Mouse (Mus musculus): Measurements from ENCODE around the gene Zfp326. TPM values are rescaled to one million over a fixed set of nuclear protein-coding genes. Genes with fewer than 3 reads are reported as not detected.

The Zfp326 gene
- polyA plus RNA-seq, 1 experiment, result 7.5 TPM

DNA sequence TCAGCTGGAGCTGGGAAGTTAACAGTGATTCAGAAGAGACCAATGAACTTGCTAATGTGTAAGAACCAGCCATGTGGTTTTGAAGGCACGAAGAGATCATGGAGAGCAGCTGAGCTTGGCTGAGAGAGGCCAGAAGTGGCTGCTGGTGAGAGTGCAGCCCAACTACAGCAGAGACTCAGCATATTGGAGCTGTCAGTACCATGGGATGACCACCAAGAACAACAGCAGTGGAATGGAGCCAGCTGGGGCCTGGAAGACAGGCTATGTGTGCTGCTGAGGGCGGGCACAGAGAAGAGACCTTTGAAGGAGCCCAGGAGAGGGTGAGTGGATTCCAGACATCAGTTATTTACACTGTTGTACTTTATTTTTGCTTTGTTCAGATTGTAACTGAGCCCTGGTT lies 65.6 kb downstream of the Zfp326 start:
- Histone ChIP-seq H3K27ac (ENCODE audit: insufficient read depth, low read depth, low read length) (no peak overlapping the region), H3K4me1 (ENCODE audit: control insufficient read depth, insufficient read depth, low read length) (no peaks in the 10 kb centered on the region), H3K27me3 (replicated peaks; ENCODE audit: control insufficient read depth, insufficient read depth, low read length) (no peaks in the 10 kb centered on the region), H3K4me3 (ENCODE audit: insufficient read depth, low read depth, low read length) (no peak overlapping the region), H3K36me3 (ENCODE audit: control insufficient read depth, insufficient read depth, low read length) (no peaks in the 10 kb centered on the region)
- no peak for DNase-seq
- WGBS, result 77% methylated on average over 2 of the region's 2 CpGs
- TF ChIP-seq CTCF (conservative IDR thresholded peaks at IDR 0.05; ENCODE audit: insufficient read depth, insufficient read length, low read depth, low read length), result no peak
- no peak for TF ChIP-seq POLR2A (IDR thresholded peaks at IDR 0.05; ENCODE audit: low read depth, low read length)

Other genes starting within 250 kb of the Zfp326 start
- gene Lrrc8d, start 176.6 kb upstream of the Zfp326 start, polyA plus RNA-seq (2012; rRNA removed), result 34.4 and 35.4 TPM in 2 replicates